Mouse (Mus musculus) bone marrow, adult 2 months (tissue): ENCODE measurements at regions not wholly inside any gene's neighbourhood (a gene's known extent, or its start where the extent isn't known, plus 50 kb on each side); places are given as distances from the start of the nearest gene placed in this dataset.

Experiments used
- H3K27ac ChIP-seq: fragments of 200-500 bp; 2 replicates; pipeline ENCODE4 v1.5.1; 2012; ENCODE audit warnings: low read depth, mild to moderate bottlenecking, control low read depth, inconsistent platforms, low read length; ENCODE audit not compliant: control insufficient read depth, poor library complexity, insufficient read depth
- H3K4me1 ChIP-seq: fragments of 200-500 bp; 2 replicates; pipeline ENCODE4 v1.6.1; 2011; ENCODE audit warnings: low read length; ENCODE audit not compliant: control insufficient read depth, insufficient read depth
- H3K4me3 ChIP-seq: fragments of 200-500 bp; replicated peaks from 2 replicates; pipeline ENCODE3; 2011; ENCODE audit warnings: mild to moderate bottlenecking, low read depth, low read length, control low read depth; ENCODE audit not compliant: control insufficient read depth
- CTCF ChIP-seq: fragments of 200-500 bp; IDR thresholded peaks from 2 replicates; pipeline ENCODE4 v1.5.1; 2011; ENCODE audit warnings: low read length, control low read depth; ENCODE audit not compliant: control insufficient read depth, insufficient read depth
- POLR2A ChIP-seq: fragments of 200-500 bp; IDR thresholded peaks from 2 replicates; pipeline ENCODE4 v1.6.1; 2011; ENCODE audit warnings: low read depth, mild to moderate bottlenecking, control low read depth, low read length, borderline replicate concordance; ENCODE audit not compliant: control insufficient read depth
- WGBS: fragments of 180-500 bp; shearing (Covaris S2); methylation state at CpG from one replicate; pipeline ENCODE4 v1.1.7; 2018; 5-methylcytosine and 5-hydroxymethylcytosine counted together

- WGBS, result 63% methylated on average over 4 of the region's 4 CpGs
- H3K4me3 ChIP-seq, result no peak overlapping the region
- H3K27ac ChIP-seq, result no peak overlapping the region
- H3K4me1 ChIP-seq, result no peaks in the 10 kb centered on the region
- TF ChIP-seq POLR2A, result no peak
- no peak for TF ChIP-seq CTCF
Observed at GRCm38 (mm10) chr7:72957674-72958073, 417.6 kb upstream of the Rgma start.

- TF ChIP-seq POLR2A (no peak), CTCF (no peak)
- no peak overlapping the region for H3K4me3 ChIP-seq
- H3K27ac ChIP-seq, result no peak overlapping the region
- 73% methylated on average over 4 of the region's 4 CpGs for WGBS
- H3K4me1 ChIP-seq, result no peaks in the 10 kb centered on the region
Observed at GRCm38 (mm10) chr7:72961321-72961720, 414.0 kb upstream of the Rgma start.

GRCm38 (mm10) chr7:72962815-72963214, 412.5 kb upstream of the Rgma start:
- H3K4me3 ChIP-seq, result no peak overlapping the region
- WGBS, result 43% methylated on average over 3 of the region's 3 CpGs
- no peaks in the 10 kb centered on the region for H3K4me1 ChIP-seq
- H3K27ac ChIP-seq, result no peak overlapping the region
- no peak for TF ChIP-seq POLR2A
- TF ChIP-seq CTCF, result no peak

- Histone ChIP-seq H3K27ac (no peak overlapping the region), H3K4me1 (no peaks in the 10 kb centered on the region), H3K4me3 (no peak overlapping the region)
- no peak for TF ChIP-seq POLR2A
- TF ChIP-seq CTCF, result no peak
- 57% methylated on average over 3 of the region's 3 CpGs for WGBS
Observed at GRCm38 (mm10) chr7:72963908-72964307, 411.4 kb upstream of the Rgma start.

GRCm38 (mm10) chr7:72968193-72968592, 407.1 kb upstream of the Rgma start:
- TF ChIP-seq CTCF (no peak), POLR2A (no peak)
- Histone ChIP-seq H3K27ac (no peak overlapping the region), H3K4me3 (no peak overlapping the region), H3K4me1 (no peaks in the 10 kb centered on the region)
- WGBS, result 78% methylated on average over 4 of the region's 4 CpGs

- no peak overlapping the region for H3K27ac ChIP-seq
- no peaks in the 10 kb centered on the region for H3K4me1 ChIP-seq
- WGBS, result 83% methylated on average over 5 of the region's 5 CpGs
- no peak overlapping the region for H3K4me3 ChIP-seq
- TF ChIP-seq CTCF, result no peak
- TF ChIP-seq POLR2A, result no peak
Observed at GRCm38 (mm10) chr7:72971506-72972267, 403.6 kb upstream of the Rgma start.

- 76% methylated on average over 7 of the region's 7 CpGs for whole genome bisulfite sequencing
- Histone ChIP-seq H3K27ac (no peak overlapping the region), H3K4me1 (no peaks in the 10 kb centered on the region), H3K4me3 (no peak overlapping the region)
- TF ChIP-seq POLR2A, result no peak
- no peak for TF ChIP-seq CTCF
Observed at GRCm38 (mm10) chr7:72972397-72972796, 402.9 kb upstream of the Rgma start.

GRCm38 (mm10) chr7:72973771-72974170, 401.5 kb upstream of the Rgma start:
- TF ChIP-seq POLR2A, result no peak
- TF ChIP-seq CTCF, result no peak
- WGBS, result 72% methylated on average over 3 of the region's 3 CpGs
- no peaks in the 10 kb centered on the region for H3K4me1 ChIP-seq
- no peak overlapping the region for H3K4me3 ChIP-seq
- no peak overlapping the region for H3K27ac ChIP-seq

GRCm38 (mm10) chr7:72974384-72974783, 400.9 kb upstream of the Rgma start:
- WGBS, result 74% methylated on average over 3 of the region's 3 CpGs
- Histone ChIP-seq H3K27ac (no peak overlapping the region), H3K4me3 (no peak overlapping the region), H3K4me1 (no peaks in the 10 kb centered on the region)
- TF ChIP-seq CTCF (no peak), POLR2A (no peak)
